Mouse (Mus musculus) midbrain, postnatal 0 days (tissue): ENCODE results near the gene Lztr1. TPM values are rescaled to one million over a fixed set of nuclear protein-coding genes. Genes with fewer than 3 reads are reported as not detected.

Experiments used
- ATAC-seq: fragments of 200-750 bp; cut with Nextera tagmentation; 2 replicates; pipeline ENCODE4 v1.8.0; 2017; ENCODE audit warnings: moderate number of reproducible peaks, mild to moderate bottlenecking, moderate TSS enrichment, moderate library complexity; ENCODE audit not compliant: low FRiP score
- DNase-seq: peaks from one replicate; pipeline ENCODE4 v3.0.0-alpha.2; 2015; ENCODE audit warnings: low spot score
- H3K27ac ChIP-seq: fragments of 300-500 bp; sonication (generic); 2 replicates; pipeline ENCODE4 v1.5.1; 2014; ENCODE audit warnings: low read depth, mild to moderate bottlenecking, low read length, mixed read lengths
- H3K27me3 ChIP-seq: fragments of 300-500 bp; sonication (generic); 2 replicates; pipeline ENCODE4 v1.6.1; 2014; ENCODE audit warnings: low read length, control low read depth, mixed read lengths; ENCODE audit not compliant: insufficient read depth
- H3K36me3 ChIP-seq: fragments of 300-500 bp; sonication (generic); 2 replicates; pipeline ENCODE4 v1.6.1; 2014; ENCODE audit warnings: low read length, control low read depth, mixed read lengths; ENCODE audit not compliant: insufficient read depth
- H3K4me1 ChIP-seq: fragments of 300-500 bp; sonication (generic); 2 replicates; pipeline ENCODE4 v1.6.1; 2014; ENCODE audit warnings: mild to moderate bottlenecking, control low read depth, antibody characterized with exemption, low read length, mixed read lengths; ENCODE audit not compliant: insufficient read depth
- H3K4me2 ChIP-seq: fragments of 300-500 bp; sonication (generic); 2 replicates; pipeline ENCODE4 v1.6.1; 2014; ENCODE audit warnings: low read depth, mild to moderate bottlenecking, low read length, mixed read lengths; ENCODE audit not compliant: poor library complexity, severe bottlenecking
- H3K4me3 ChIP-seq: fragments of 300-500 bp; sonication (generic); 2 replicates; pipeline ENCODE4 v1.5.1; 2014; ENCODE audit warnings: low read depth, mild to moderate bottlenecking, low read length, moderate library complexity
- H3K9ac ChIP-seq: fragments of 300-500 bp; sonication (generic); replicated peaks from 2 replicates; pipeline ENCODE4 v1.6.1; 2014; ENCODE audit warnings: mild to moderate bottlenecking, low read length, moderate library complexity, mixed read lengths; ENCODE audit not compliant: poor library complexity, severe bottlenecking
- H3K9me3 ChIP-seq: fragments of 300-500 bp; sonication (generic); 2 replicates; pipeline ENCODE4 v1.6.1; 2016; ENCODE audit warnings: low read length, control low read depth
- CTCF ChIP-seq: IDR thresholded peaks from 2 replicates; pipeline ENCODE4 v1.5.1; 2016; ENCODE audit warnings: antibody characterized with exemption, mild to moderate bottlenecking
- WGBS: fragments of 180-500 bp; shearing (Covaris S2); extraction: QIAGEN DNeasy Blood & Tissue Kit; methylation state at CpG from one replicate; pipeline ENCODE4 v1.1.7; 2014; 5-methylcytosine and 5-hydroxymethylcytosine counted together
- polyA plus RNA-seq: library from polyadenylated mRNA; unstranded; fragments of >200 nt; fragmentation: Nextera tagmentation; extraction: Ambion mirVana; gene quantifications from 2 replicates; pipeline ENCODE4 v1.2.1, GENCODE M21; 2015
- total RNA-seq: library from RNA; depleted of rRNA; stranded (reverse); fragments of >200 nt; gene quantifications from 2 replicates; pipeline ENCODE4 v1.2.3, GENCODE M21; 2014

The Lztr1 gene
- total and polyA plus RNA-seq, 2 experiments from 2014 or later, result 94.0 to 221 TPM

DNA sequence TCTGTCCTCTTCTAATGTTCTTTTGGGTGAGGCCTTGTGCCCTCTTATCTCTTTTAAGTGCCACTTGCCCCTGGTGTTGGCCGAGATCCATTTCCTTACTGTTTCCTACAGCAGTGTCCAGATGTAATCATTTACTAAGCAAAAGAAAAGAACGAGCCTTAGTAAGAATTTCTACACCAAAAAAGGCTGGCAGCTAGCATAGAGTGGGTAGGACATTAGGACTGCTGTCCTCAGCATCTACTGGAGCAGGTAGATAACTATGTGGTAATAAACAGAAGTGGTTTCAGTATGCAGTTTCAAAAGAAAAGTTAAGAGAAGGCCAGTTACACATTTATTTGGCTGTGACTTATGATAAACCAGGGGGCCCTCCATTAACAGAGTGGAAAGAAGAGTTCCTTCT, 2.2 kb downstream of the Lztr1 start:
- H3K27ac ChIP-seq, result no peak overlapping the region
- peaks cover 30% of the 10 kb centered on the region for H3K36me3 ChIP-seq
- no peak overlapping the region for H3K4me2 ChIP-seq
- H3K9me3 ChIP-seq, result no peaks in the 10 kb centered on the region
- 92% methylated on average over 2 of the region's 2 CpGs for WGBS
- ATAC-seq (no peak), DNase-seq (no peak)
- TF ChIP-seq CTCF, result no peak
- H3K27me3 ChIP-seq, result no peaks in the 10 kb centered on the region
- H3K4me3 ChIP-seq, result no peak overlapping the region
- H3K9ac ChIP-seq, result no peak overlapping the region
- peaks cover 12% of the 10 kb centered on the region for H3K4me1 ChIP-seq

DNA sequence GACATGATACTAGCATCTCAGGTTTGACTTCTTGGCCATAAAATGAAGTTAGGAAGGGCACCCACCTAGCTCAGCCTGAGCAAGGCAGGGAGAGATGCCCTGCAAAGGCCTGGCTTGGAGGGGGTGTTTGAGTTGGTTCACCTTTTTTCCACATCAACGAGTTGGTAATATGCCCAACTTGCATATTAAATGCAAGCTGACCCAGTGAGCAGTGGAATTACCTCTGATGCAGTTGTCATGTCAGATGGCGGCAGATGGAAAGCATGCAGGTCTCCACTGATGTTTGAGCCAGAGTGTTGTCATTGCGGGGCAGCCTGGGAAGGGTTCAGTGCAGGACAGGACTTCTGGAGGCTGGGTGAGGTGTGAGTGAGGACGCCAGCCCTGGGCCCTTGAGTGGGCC, 2.9 kb downstream of the Lztr1 start:
- H3K4me2 ChIP-seq, result no peak overlapping the region
- H3K9me3 ChIP-seq, result no peaks in the 10 kb centered on the region
- H3K4me3 ChIP-seq, result no peak overlapping the region
- no peak for TF ChIP-seq CTCF
- no peaks in the 10 kb centered on the region for H3K27me3 ChIP-seq
- ATAC-seq (no peak), DNase-seq (no peak)
- peaks cover 12% of the 10 kb centered on the region for H3K4me1 ChIP-seq
- WGBS, result 96% methylated on average over 4 of the region's 4 CpGs
- H3K36me3 ChIP-seq, result peaks cover 37% of the 10 kb centered on the region
- H3K9ac ChIP-seq, result no peak overlapping the region
- H3K27ac ChIP-seq, result no peak overlapping the region

DNA sequence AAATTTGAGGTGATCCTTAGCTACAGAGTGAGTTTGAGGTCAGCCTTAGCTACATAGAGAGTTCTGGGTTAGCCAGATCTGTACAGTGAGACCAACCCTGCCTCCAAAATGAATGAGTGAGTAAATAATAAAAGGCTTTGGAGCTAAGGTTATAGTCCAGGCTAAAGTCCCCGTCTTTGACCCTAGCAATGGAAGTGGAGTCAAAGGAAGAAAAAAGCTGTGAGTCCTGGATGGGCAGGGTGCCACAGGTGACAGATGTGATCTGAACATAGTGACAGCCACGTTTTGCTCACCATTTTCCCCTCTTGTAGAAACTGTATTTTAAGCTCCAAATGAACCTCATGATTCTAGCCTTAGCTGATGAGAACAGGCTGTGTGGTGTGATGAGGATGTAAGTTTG, 10.4 kb downstream of the Lztr1 start:
- H3K4me1 ChIP-seq, result no peaks in the 10 kb centered on the region

DNA sequence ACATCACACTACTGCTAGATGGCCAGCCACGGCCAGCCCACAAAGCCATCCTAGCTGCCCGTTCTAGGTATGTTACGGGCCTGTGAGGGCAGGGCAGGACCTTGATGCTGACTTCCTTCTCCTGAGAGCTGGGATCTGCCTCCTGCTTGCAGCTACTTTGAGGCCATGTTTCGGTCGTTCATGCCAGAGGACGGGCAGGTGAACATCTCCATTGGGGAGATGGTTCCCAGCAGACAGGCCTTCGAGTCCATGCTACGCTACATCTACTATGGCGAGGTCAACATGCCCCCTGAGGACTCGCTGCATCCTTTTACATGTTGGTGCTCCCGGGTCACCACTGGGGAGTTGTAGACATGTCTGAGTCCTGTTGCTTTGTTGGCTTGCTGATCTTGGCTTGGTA, 15.7 kb downstream of the Lztr1 start:
- Histone ChIP-seq H3K9me3 (no peaks in the 10 kb centered on the region), H3K4me2 (no peak overlapping the region), H3K36me3 (peaks cover 79% of the 10 kb centered on the region), H3K27me3 (no peaks in the 10 kb centered on the region), H3K9ac (no peak overlapping the region), H3K4me1 (no peaks in the 10 kb centered on the region), H3K27ac (no peak overlapping the region), H3K4me3 (no peak overlapping the region)
- DNase-seq (no peak), ATAC-seq (no peak)
- TF ChIP-seq CTCF, result no peak
- 94% methylated on average over 11 of the region's 11 CpGs for WGBS

More for the DNA sequence above, 10.4 kb downstream of the Lztr1 start:
- WGBS, result 92% methylated on average over 2 of the region's 2 CpGs
- H3K27me3 ChIP-seq, result no peaks in the 10 kb centered on the region
- H3K4me2 ChIP-seq, result no peak overlapping the region
- H3K9me3 ChIP-seq, result no peaks in the 10 kb centered on the region
- TF ChIP-seq CTCF, result no peak
- DNase-seq, result no peak
- no peak overlapping the region for H3K4me3 ChIP-seq
- H3K9ac ChIP-seq, result no peak overlapping the region
- H3K27ac ChIP-seq, result no peak overlapping the region
- peaks cover 79% of the 10 kb centered on the region for H3K36me3 ChIP-seq
- no peak for ATAC-seq

DNA sequence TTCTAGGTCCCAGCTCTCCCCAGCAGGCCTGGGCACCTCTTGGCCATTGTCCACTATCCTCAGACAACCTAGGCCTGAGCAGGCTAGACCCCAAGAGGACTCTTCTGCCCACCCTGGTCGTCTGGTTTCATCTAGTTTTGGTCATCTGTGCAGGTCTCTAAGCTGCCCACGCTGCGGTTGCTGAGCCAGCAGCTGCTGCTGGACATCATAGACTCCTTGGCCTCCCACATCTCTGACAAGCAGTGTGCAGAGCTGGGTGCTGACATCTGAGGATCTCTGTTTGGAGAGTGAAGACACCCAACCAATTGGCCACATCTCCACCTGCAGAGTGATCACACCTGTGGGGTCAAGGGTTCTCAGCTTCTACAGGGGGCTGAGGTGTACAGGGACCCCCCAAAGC, 17.0 kb downstream of the Lztr1 start:
- no peak for ATAC-seq
- no peaks in the 10 kb centered on the region for H3K9me3 ChIP-seq
- H3K27ac ChIP-seq, result no peak overlapping the region
- peaks cover 68% of the 10 kb centered on the region for H3K36me3 ChIP-seq
- H3K9ac ChIP-seq, result no peak overlapping the region
- H3K4me2 ChIP-seq, result no peak overlapping the region
- no peak for TF ChIP-seq CTCF
- H3K4me1 ChIP-seq, result peaks cover 6% of the 10 kb centered on the region
- DNase-seq, result no peak
- WGBS, result 83% methylated on average over 3 of the region's 3 CpGs
- H3K4me3 ChIP-seq, result no peak overlapping the region
- no peaks in the 10 kb centered on the region for H3K27me3 ChIP-seq

DNA sequence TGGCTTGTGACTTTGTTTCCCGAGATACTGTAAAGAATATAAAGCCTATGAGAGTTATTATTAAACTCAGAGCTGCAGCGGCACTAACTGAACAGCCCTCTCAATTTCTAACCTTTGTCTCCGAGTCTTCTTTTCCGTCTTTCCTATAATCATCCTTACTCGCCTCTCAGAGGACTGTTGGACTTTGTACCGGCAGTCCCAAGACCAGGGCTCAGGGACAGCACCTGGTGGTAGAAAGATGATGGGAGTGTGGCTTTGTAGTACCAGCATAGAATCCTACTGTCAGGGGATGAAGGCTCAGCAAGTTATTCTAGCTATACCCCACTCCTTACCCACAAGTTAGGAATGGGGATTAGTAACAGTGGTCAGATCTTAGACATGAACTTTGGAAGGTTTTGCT, 17.7 kb downstream of the Lztr1 start:
- no peak for ATAC-seq
- peaks cover 61% of the 10 kb centered on the region for H3K36me3 ChIP-seq
- no peaks in the 10 kb centered on the region for H3K9me3 ChIP-seq
- no peak for TF ChIP-seq CTCF
- no peak overlapping the region for H3K27ac ChIP-seq
- no peak overlapping the region for H3K4me3 ChIP-seq
- no peak for DNase-seq
- 94% methylated on average over 6 of the region's 6 CpGs for WGBS
- H3K4me2 ChIP-seq, result no peak overlapping the region
- H3K9ac ChIP-seq, result no peak overlapping the region
- H3K4me1 ChIP-seq, result peaks cover 6% of the 10 kb centered on the region
- H3K27me3 ChIP-seq, result no peaks in the 10 kb centered on the region
